Mouse (Mus musculus) layer of hippocampus, adult 11-12 months (tissue): ENCODE measurements around the gene Tent4b.

Source experiments
- DNase-seq: peaks from one replicate; pipeline ENCODE4 v3.0.0; 2022; ENCODE audit warnings: low spot score

Tent4b gene

GRCm38 (mm10) chr8:88228286-88228685 lies 29.3 kb downstream of the Tent4b start:
- DNase-seq, result no peak

- DNase-seq, result no peak
Measured at GRCm38 (mm10) chr8:88228800-88229199, 29.8 kb downstream of the Tent4b start.

DNA sequence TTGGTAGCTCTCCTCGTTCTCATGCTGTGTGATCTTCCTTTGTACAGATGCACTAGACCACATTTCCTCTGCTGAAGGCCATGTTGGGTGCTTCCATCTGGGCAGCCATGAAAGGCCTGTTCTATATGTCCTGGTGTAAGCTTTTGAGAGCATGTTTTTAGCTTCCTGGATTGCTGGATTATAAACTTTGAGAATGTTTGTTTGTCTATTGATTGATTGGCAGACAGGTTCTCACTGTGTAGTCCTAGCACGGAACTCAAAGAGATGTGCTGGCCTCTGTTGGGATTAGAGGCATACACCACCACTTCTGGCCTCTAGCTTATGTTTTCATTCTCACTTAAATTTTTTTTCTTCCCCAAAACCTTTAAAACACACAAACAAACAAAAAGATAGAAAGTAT lies 37.7 kb downstream of the Tent4b start:
- DNase-seq, result no peak

DNA sequence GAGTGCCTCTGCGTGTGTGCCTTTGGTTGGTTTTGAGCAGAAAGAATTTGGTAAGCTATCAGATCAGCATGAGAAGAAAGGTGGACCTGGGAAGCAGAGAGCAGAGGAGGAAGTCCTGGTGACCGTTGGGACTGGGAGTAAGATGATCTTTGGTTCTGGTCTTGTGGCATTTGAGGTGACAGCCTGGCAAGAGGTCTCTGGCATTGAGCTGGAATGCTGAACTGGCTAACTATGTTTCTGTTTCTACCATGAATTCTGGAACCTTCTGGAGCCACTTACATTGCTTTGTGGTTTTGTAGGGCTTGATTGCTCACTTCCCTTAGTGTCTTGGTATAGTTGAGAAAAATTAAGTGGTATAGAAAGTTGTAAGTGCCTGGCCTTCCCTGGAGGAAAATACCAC lies 38.6 kb downstream of the Tent4b start:
- DNase-seq, result no peak

DNA sequence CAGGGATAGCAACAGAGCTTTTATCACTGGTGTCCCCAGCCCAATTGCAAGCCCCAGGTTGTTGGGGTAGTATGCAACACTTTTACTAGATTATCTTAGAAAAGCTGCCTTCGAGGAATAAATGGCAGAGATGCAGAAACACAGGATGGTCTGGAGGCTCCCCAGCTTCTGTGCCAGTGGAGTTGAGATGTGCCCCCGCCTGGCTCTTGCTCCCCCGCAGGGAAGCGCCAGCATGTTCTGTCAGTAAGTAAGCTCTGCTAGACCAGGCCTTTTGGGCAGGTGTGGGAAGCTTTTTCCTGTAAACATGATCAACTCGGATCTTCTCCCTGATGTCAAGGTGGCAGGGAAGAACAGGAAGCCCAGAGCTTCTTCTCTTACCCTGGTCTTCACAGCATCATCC lies 40.3 kb downstream of the Tent4b start:
- DNase-seq, result no peak

DNA sequence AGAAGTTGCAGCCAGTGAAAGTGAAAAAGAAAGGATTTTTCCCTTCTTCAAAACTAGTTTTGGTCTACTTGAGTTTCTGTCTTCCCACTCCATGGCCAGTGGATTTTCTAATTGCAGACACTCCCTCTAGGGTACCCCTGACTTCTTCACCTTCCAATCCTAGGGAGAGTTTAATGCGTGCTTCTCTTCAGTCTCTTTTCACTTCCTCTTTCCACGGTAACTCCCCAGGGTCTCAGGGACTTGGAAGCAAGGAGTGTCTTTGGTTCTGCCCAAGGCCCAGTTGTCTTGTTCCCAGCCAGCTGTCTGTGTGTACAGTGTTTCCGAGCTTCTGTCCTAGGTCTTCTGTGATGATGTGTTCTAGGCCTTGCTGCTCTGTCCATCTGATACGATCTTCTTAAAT lies 42.9 kb downstream of the Tent4b start:
- DNase-seq, result no peak

DNA sequence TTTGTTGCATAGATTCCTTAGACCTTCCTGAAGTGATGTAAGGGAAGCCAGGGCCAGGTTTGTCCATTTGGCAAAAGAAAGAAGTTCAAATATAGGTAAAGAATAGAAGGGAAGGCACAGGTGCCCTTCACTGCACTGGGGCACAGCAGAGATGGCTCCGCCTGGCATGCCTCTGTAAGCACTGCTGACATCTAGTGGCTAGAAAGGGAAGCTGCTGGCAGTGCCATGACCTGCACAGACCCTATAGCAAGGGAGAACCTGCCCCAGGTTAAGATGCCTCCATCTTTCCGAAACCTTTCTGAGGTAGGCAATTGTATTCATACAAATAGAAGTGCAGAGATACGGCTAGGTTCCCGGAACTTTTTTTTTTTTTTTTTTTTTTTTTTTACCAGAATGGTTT lies 45.3 kb downstream of the Tent4b start:
- DNase-seq, result peak; percentile 69

- DNase-seq, result peak; percentile 36
Measured at GRCm38 (mm10) chr8:88252791-88253190, 53.8 kb downstream of the Tent4b start.

DNA sequence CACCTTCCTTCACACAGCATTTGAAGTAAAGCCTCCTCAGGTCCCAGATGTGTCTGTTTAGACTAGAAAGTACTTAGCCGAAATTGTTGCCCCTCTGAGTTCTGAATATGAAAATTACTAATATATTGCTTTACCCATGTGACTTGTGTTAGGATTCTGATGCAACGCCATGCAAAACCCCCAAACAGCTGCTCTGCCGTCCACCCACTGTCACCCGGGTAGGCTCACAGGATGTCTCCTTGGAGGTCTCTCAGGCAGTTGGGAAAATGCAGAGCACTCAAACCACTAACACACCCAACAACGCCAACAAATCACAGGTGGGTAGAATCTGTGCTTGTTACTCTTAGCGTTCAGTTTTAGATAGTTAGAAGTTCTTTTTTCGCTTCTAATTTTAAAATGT lies 55.9 kb downstream of the Tent4b start:
- no peak for DNase-seq

DNA sequence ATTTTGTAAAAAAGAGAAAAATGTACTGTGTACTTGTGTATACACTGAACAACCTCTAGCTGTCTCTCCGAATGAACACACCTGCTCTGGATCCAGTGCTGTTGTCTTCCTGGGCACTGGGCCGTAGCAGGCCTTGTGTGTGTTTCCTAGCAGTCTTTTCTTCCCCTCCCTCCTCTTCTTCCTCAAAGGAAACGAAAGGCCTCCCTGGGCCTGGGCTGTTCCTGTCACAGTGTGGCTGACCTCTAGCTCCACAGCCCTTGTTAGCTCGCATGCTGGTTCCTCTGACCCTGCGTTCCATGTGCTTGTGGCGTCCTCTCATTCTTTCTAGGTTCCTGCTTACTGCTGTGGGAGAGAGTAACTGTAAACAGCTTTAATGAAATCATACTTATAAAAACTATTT lies 59.0 kb downstream of the Tent4b start:
- no peak for DNase-seq

DNA sequence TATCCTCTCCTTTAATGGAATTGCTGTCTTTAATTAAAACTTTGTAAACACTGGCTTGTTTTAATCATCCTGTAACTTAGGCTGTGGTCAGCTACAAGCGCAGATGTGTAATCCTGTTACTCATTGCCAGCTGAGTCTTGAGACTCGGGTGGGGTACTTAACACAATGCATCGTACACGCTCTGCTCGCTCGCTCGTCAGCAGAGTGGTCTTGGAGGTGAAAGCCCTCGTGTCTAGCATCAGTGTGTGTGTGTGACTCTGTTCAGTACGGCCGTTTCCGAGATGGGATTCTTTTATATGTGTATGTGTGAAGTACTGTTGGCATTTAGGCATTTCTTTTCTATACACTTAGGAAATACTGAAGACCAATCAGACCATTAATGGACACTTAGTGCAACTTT lies 59.5 kb downstream of the Tent4b start:
- no peak for DNase-seq

DNA sequence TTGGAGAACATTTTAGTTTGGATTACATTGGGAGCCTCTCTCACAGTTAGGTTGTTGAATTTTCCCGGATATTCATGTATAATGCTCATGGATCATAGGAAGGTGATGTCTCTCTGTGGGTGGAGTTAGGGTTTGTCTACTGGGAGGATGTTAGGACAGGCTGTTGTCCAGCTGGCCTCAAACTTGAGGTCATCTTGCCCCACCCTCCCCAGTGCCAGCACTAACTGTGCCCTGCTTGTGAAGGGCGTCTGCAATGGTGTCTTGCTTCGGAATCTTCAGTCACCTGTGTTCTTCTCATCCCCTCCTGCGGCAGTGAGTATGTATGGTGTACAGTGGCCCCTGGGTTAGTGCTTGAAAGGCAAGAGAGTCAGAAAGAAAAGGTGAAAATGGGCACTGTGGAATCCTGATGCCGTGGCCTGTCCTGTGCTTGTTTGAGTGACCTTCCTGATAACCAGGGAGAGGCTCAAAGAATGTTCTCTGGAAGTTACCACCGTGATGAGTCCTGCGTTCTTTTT lies 61.5 kb downstream of the Tent4b start:
- DNase-seq, result no peak

GRCm38 (mm10) chr8:88262831-88263635 lies 64.0 kb downstream of the Tent4b start:
- DNase-seq, result no peak

GRCm38 (mm10) chr8:88265511-88265910 lies 66.5 kb downstream of the Tent4b start:
- DNase-seq, result no peak

DNA sequence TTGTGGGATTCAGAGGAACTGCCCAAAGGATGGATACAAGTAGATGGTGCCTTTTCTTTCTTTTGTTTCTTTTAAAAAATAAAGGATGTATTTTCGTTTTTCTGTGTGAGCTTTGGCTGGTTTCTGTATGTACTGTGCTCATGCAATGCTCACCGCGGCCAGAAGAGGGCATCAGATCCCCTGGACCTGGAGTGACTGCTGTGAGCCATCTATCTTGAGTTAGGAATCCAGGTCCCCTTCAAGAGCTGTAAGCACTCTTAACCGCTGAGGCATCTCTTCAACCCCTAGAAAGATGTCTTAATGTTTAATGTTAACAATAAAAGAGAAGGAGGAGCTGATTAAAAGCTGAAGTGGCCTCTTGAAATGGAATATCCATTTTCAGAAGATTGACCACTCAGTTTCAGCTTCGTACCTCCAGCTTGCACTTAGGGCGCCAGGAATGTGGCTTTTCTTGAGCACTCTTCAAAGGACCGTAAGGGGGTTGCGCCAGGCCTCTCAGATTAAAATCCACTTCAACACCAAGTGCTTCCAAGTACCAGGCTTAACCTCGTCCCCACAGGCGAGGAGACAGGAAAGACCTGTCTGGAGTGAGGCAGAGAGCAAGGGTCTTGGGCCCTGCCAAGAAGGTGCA lies 67.3 kb downstream of the Tent4b start:
- peak; percentile 87 for DNase-seq

DNA sequence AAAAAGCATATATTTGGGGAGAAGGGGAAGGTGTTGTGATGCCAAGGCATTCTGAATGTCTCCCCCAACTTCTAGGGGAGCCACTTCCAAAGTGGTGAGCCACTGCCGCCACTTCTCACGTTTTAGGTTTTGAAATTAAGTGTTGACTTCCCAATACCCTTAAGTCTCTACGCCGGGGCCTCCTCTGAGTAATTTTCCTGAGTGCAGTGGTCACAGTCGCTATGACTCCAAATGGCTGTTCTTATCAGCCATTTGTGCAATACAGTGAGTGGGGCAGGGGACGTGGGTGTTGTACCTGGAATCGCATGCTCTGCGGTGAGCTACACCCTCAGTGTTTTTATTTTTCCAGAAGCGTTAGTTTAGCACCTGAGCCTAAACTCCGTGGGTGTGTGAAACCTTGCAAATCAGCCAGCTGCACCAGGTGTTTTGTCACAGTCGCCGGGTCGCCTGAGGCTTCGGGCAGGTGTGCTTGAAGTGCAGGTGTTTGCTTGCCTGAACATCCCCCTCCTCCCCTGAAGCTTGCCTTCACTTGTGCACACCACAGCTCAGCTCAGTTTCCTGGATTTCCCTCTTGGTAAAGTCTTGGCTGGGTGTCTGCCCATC lies 67.9 kb downstream of the Tent4b start:
- no peak for DNase-seq

DNA sequence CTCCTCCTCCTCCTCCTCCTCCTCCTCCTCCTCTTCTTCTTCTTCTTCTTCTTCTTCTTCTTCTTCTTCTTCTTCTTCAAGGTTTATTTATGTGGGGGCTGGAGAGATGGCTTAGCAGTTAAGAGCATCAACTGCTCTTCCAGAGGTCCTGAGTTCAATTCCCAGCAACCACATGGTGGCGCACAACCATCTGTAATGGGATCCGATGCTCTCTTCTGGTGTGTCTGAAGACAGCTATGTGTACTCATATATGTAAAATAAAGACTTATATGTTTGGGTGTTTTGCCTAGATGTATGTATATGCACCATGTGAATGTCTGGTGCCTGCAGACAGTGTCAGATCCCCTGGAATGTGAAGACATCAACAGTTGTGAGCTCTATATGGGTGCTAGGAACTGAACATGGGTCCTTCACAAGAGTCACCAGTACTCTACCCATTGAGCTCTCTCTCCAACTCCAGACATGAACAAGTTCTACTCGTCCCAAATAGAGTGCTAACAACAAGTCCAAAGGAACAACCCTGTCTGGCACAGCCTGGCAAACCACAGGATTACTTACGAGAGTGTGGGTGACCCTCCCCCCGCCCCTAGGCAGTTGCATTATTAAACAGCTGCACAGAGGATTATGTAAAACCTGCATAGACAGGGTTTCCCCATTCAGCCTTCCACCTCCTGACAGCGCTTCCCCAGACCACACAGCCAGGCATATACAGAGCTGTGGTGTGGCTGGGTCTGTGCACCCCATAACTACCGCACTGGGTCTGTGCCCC lies 70.3 kb downstream of the Tent4b start:
- DNase-seq, result no peak

GRCm38 (mm10) chr8:88270086-88270485 lies 71.1 kb downstream of the Tent4b start:
- no peak for DNase-seq

- DNase-seq, result no peak
Measured at GRCm38 (mm10) chr8:88272231-88273050, 73.4 kb downstream of the Tent4b start, which contains the start of gene Adcy7. Adcy7 (plus strand) TSS chr8:88272403.

DNA sequence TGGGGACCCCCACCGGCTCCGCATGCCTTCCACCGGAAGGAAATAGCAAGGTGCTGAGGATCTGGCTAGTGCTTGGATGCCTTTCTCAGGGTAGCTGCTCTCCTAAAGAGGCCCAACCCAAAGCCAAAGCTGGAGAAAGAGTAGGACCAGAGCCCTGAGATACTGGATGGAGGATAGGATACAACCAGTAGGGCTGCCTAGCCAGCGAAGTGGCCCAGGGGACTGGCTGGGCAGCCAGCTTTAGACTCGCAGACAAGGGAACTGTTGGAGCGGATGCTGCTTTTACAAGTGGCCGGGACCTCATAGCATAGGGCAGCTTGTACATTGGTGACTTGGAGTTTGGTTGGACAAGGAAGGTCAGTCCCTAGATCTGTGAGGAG lies 74.0 kb downstream of the Tent4b start:
- DNase-seq, result no peak

- no peak for DNase-seq
Measured at GRCm38 (mm10) chr8:88274090-88274489, 75.1 kb downstream of the Tent4b start.
